Mouse (Mus musculus): ENCODE results near the gene Nek6. TPM values are rescaled to one million over a fixed set of nuclear protein-coding genes. Genes with fewer than 3 reads are reported as not detected.

Gene Nek6
- polyA plus RNA-seq, 1 experiment from 2014 or later: 56.8 TPM

DNA sequence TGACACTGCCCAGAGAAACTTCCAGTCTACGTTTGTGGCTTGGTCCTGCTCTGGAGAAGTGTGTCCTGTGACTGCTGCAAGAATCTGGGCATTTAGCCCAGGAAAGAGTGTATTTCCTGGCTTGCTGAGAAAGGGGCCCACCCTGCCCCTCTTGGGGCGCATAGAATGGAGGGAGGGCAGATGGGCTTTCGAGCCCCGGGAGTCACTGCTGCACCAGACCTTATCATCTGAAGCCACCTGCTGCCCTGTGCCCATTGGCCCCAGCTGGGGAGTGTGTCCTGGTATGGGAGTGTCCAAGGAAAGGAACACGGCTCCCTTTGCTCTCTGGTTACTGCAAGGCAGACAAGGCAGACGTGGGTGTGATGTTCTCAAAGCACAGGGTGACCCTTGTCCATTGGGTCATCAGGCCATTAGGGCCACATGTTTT, 19.5 kb downstream of the Nek6 start:
- Histone ChIP-seq H3K27ac (ENCODE audit: low read length) (no peak overlapping the region), H3K4me1 (ENCODE audit: control insufficient read depth, insufficient read depth, low read length) (peaks cover 6% of the 10 kb centered on the region; the same call in 1 of the 2 replicates), H3K36me3 (ENCODE audit: control insufficient read depth, insufficient read depth, low read length) (no peaks in the 10 kb centered on the region), H3K9ac (ENCODE audit: low read depth, low read length) (no peak overlapping the region), H3K9me3 (replicated peaks; ENCODE audit: control insufficient read depth, low read length, poor library complexity, severe bottlenecking) (no peaks in the 10 kb centered on the region), H3K27me3 (ENCODE audit: control insufficient read depth, insufficient read depth, low read depth, low read length) (no peaks in the 10 kb centered on the region), H3K4me3 (ENCODE audit: low read depth, low read length) (no peak overlapping the region), H3K4me2 (ENCODE audit: low read length) (no peak overlapping the region)
- WGBS: 47% methylated on average over 6 of the region's 6 CpGs
- ATAC-seq: 0 out of 2 replicates have a peak, but pooled peaks have one; percentile 11

GRCm38 (mm10) chr2:38533322-38533721, 21.9 kb downstream of the Nek6 start:
- Histone ChIP-seq H3K9me3 (replicated peaks; ENCODE audit: control insufficient read depth, low read length, poor library complexity, severe bottlenecking) (no peaks in the 10 kb centered on the region), H3K27ac (ENCODE audit: low read length) (no peak overlapping the region), H3K36me3 (ENCODE audit: control insufficient read depth, insufficient read depth, low read length) (no peaks in the 10 kb centered on the region), H3K9ac (ENCODE audit: low read depth, low read length) (no peak overlapping the region), H3K4me1 (ENCODE audit: control insufficient read depth, insufficient read depth, low read length) (peaks cover 6% of the 10 kb centered on the region; the same call in 1 of the 2 replicates), H3K4me2 (ENCODE audit: low read length) (no peak overlapping the region), H3K27me3 (ENCODE audit: control insufficient read depth, insufficient read depth, low read depth, low read length) (no peaks in the 10 kb centered on the region), H3K4me3 (ENCODE audit: low read depth, low read length) (no peak overlapping the region)
- WGBS: 75% methylated on average over 6 of the region's 6 CpGs
- no peak for ATAC-seq

GRCm38 (mm10) chr2:38533767-38534166, 22.3 kb downstream of the Nek6 start:
- no peak for ATAC-seq
- peaks cover 6% of the 10 kb centered on the region; the same call in 1 of the 2 replicates for H3K4me1 ChIP-seq (ENCODE audit: control insufficient read depth, insufficient read depth, low read length)
- 70% methylated on average over 6 of the region's 6 CpGs for WGBS
- no peaks in the 10 kb centered on the region for H3K9me3 ChIP-seq (replicated peaks; ENCODE audit: control insufficient read depth, low read length, poor library complexity, severe bottlenecking)
- H3K27me3 ChIP-seq (ENCODE audit: control insufficient read depth, insufficient read depth, low read depth, low read length): no peaks in the 10 kb centered on the region
- no peak overlapping the region for H3K4me3 ChIP-seq (ENCODE audit: low read depth, low read length)
- no peak overlapping the region for H3K27ac ChIP-seq (ENCODE audit: low read length)
- H3K4me2 ChIP-seq (ENCODE audit: low read length): no peak overlapping the region
- H3K36me3 ChIP-seq (ENCODE audit: control insufficient read depth, insufficient read depth, low read length): no peaks in the 10 kb centered on the region
- H3K9ac ChIP-seq (ENCODE audit: low read depth, low read length): no peak overlapping the region

- WGBS: 79% methylated on average over 5 of the region's 5 CpGs
- Histone ChIP-seq H3K36me3 (ENCODE audit: control insufficient read depth, insufficient read depth, low read length) (no peaks in the 10 kb centered on the region), H3K27ac (ENCODE audit: low read length) (no peak overlapping the region), H3K4me3 (ENCODE audit: low read depth, low read length) (no peak overlapping the region), H3K4me2 (ENCODE audit: low read length) (no peak overlapping the region), H3K27me3 (ENCODE audit: control insufficient read depth, insufficient read depth, low read depth, low read length) (no peaks in the 10 kb centered on the region), H3K9me3 (replicated peaks; ENCODE audit: control insufficient read depth, low read length, poor library complexity, severe bottlenecking) (no peaks in the 10 kb centered on the region), H3K9ac (ENCODE audit: low read depth, low read length) (no peak overlapping the region), H3K4me1 (ENCODE audit: control insufficient read depth, insufficient read depth, low read length) (peaks cover 6% of the 10 kb centered on the region; the same call in 1 of the 2 replicates)
- ATAC-seq: no peak
Observed at GRCm38 (mm10) chr2:38534241-38534940, 22.9 kb downstream of the Nek6 start.

GRCm38 (mm10) chr2:38535051-38535450, 23.6 kb downstream of the Nek6 start:
- H3K9ac ChIP-seq (ENCODE audit: low read depth, low read length): no peak overlapping the region
- H3K4me1 ChIP-seq (ENCODE audit: control insufficient read depth, insufficient read depth, low read length): no peaks in the 10 kb centered on the region; the same call in 1 of the 2 replicates
- ATAC-seq: no peak
- H3K4me3 ChIP-seq (ENCODE audit: low read depth, low read length): no peak overlapping the region
- no peaks in the 10 kb centered on the region for H3K36me3 ChIP-seq (ENCODE audit: control insufficient read depth, insufficient read depth, low read length)
- WGBS: 33% methylated on average over 8 of the region's 8 CpGs
- H3K27ac ChIP-seq (ENCODE audit: low read length): no peak overlapping the region
- no peaks in the 10 kb centered on the region for H3K9me3 ChIP-seq (replicated peaks; ENCODE audit: control insufficient read depth, low read length, poor library complexity, severe bottlenecking)
- no peaks in the 10 kb centered on the region for H3K27me3 ChIP-seq (ENCODE audit: control insufficient read depth, insufficient read depth, low read depth, low read length)
- H3K4me2 ChIP-seq (ENCODE audit: low read length): no peak overlapping the region

- Histone ChIP-seq H3K4me2 (ENCODE audit: low read length) (no peak overlapping the region), H3K36me3 (ENCODE audit: control insufficient read depth, insufficient read depth, low read length) (no peaks in the 10 kb centered on the region), H3K4me3 (ENCODE audit: low read depth, low read length) (no peak overlapping the region), H3K27me3 (ENCODE audit: control insufficient read depth, insufficient read depth, low read depth, low read length) (no peaks in the 10 kb centered on the region), H3K9ac (ENCODE audit: low read depth, low read length) (no peak overlapping the region), H3K9me3 (replicated peaks; ENCODE audit: control insufficient read depth, low read length, poor library complexity, severe bottlenecking) (no peaks in the 10 kb centered on the region), H3K27ac (ENCODE audit: low read length) (no peak overlapping the region), H3K4me1 (ENCODE audit: control insufficient read depth, insufficient read depth, low read length) (no peaks in the 10 kb centered on the region; the same call in 1 of the 2 replicates)
- 63% methylated on average over 14 of the region's 14 CpGs for WGBS
- ATAC-seq: no peak
Observed at GRCm38 (mm10) chr2:38535521-38536220, 24.2 kb downstream of the Nek6 start.

GRCm38 (mm10) chr2:38536331-38536731, 24.9 kb downstream of the Nek6 start:
- Histone ChIP-seq H3K36me3 (ENCODE audit: control insufficient read depth, insufficient read depth, low read length) (no peaks in the 10 kb centered on the region), H3K4me1 (ENCODE audit: control insufficient read depth, insufficient read depth, low read length) (no peaks in the 10 kb centered on the region; the same call in 1 of the 2 replicates), H3K9me3 (replicated peaks; ENCODE audit: control insufficient read depth, low read length, poor library complexity, severe bottlenecking) (no peaks in the 10 kb centered on the region), H3K4me3 (ENCODE audit: low read depth, low read length) (no peak overlapping the region), H3K27ac (ENCODE audit: low read length) (no peak overlapping the region), H3K9ac (ENCODE audit: low read depth, low read length) (no peak overlapping the region), H3K27me3 (ENCODE audit: control insufficient read depth, insufficient read depth, low read depth, low read length) (no peaks in the 10 kb centered on the region), H3K4me2 (ENCODE audit: low read length) (no peak overlapping the region)
- WGBS: 77% methylated on average over 8 of the region's 8 CpGs
- no peak for ATAC-seq

DNA sequence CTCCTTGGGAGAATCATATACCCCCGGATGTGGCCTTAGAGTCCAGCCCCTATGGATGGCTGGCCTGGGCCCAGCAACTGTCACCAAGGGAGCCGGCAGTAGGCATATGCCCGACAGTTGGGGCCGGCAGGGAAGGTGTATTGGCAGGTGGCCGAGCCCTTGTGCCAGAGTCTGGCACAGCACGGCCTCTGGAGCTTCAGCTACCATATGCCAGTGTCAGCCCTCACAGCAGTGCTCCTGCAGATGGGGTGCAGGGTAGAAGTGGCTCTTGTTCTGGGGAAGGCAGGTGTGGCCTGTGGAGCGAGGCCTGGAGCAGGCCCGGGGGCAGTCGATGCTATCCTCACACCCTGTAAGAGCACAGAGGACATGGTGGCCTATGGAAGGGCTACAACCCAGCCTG, 28.2 kb downstream of the Nek6 start:
- H3K27me3 ChIP-seq (ENCODE audit: control insufficient read depth, insufficient read depth, low read depth, low read length): no peaks in the 10 kb centered on the region
- H3K4me1 ChIP-seq (ENCODE audit: control insufficient read depth, insufficient read depth, low read length): no peaks in the 10 kb centered on the region; the same call in 1 of the 2 replicates
- ATAC-seq: peak; percentile 30; the same call in 1 of the 2 replicates
- H3K4me2 ChIP-seq (ENCODE audit: low read length): no peak overlapping the region
- no peak overlapping the region for H3K4me3 ChIP-seq (ENCODE audit: low read depth, low read length)
- 63% methylated on average over 9 of the region's 9 CpGs for WGBS
- H3K27ac ChIP-seq (ENCODE audit: low read length): no peak overlapping the region
- no peak overlapping the region for H3K9ac ChIP-seq (ENCODE audit: low read depth, low read length)
- H3K36me3 ChIP-seq (ENCODE audit: control insufficient read depth, insufficient read depth, low read length): no peaks in the 10 kb centered on the region
- no peaks in the 10 kb centered on the region for H3K9me3 ChIP-seq (replicated peaks; ENCODE audit: control insufficient read depth, low read length, poor library complexity, severe bottlenecking)

GRCm38 (mm10) chr2:38540666-38541065, 29.2 kb downstream of the Nek6 start:
- H3K27ac ChIP-seq (ENCODE audit: low read length): no peak overlapping the region
- H3K4me1 ChIP-seq (ENCODE audit: control insufficient read depth, insufficient read depth, low read length): no peaks in the 10 kb centered on the region; the same call in 1 of the 2 replicates
- no peak overlapping the region for H3K4me2 ChIP-seq (ENCODE audit: low read length)
- H3K9ac ChIP-seq (ENCODE audit: low read depth, low read length): no peak overlapping the region
- no peaks in the 10 kb centered on the region for H3K9me3 ChIP-seq (replicated peaks; ENCODE audit: control insufficient read depth, low read length, poor library complexity, severe bottlenecking)
- 80% methylated on average over 6 of the region's 6 CpGs for WGBS
- no peak overlapping the region for H3K4me3 ChIP-seq (ENCODE audit: low read depth, low read length)
- H3K36me3 ChIP-seq (ENCODE audit: control insufficient read depth, insufficient read depth, low read length): no peaks in the 10 kb centered on the region
- H3K27me3 ChIP-seq (ENCODE audit: control insufficient read depth, insufficient read depth, low read depth, low read length): no peaks in the 10 kb centered on the region
- ATAC-seq: no peak

Measured in midbrain, embryonic 16.5 days (tissue).